ENCODE assay signal across 21 mouse cellular contexts in genomic region chr15:96720146-96720545, GRCm38 (mm10). TPM values are rescaled to one million over a fixed set of nuclear protein-coding genes. Genes with fewer than 3 reads are reported as not detected.
A peak's percentile ranks its signal among the peaks of the same experiment; 100 is the strongest.
DNase-seq lines count a peak whose midpoint lies in the region; ATAC-seq and TF ChIP-seq lines count a peak whose summit lies in the region.
"Had no signal": no experiment of that assay in that cellular context is flagged by ENCODE, and none has a peak within 500 bp of the region (broad histone marks: within the 10 kb centered on the region; RNA-seq: fewer than 3 reads in every experiment).

No protein-coding gene starts in this region.

- 87% methylated on average over 6 of the region's 6 CpGs for WGBS in intestine, embryonic 14.5 days
- WGBS in intestine, postnatal 0 days, result 90% methylated on average over 6 of the region's 6 CpGs

- H3K36me3 ChIP-seq in intestine, embryonic 14.5 days (ENCODE audit: control insufficient read depth, insufficient read depth, low read length), result no peaks in the 10 kb centered on the region
- H3K36me3 ChIP-seq in intestine, postnatal 0 days (ENCODE audit: control insufficient read depth, insufficient read depth), result no peaks in the 10 kb centered on the region
- H3K36me3 ChIP-seq: forebrain, embryonic 10.5 days; heart, embryonic 15.5 days; midbrain, embryonic 10.5 days had no signal

- intact Hi-C loops in gastrocnemius, postnatal 36 days (cut with DNase I), result no loop called here

- TF ChIP-seq CTCF in intestine, postnatal 0 days (IDR thresholded peaks at IDR 0.05; ENCODE audit: low read depth), result no peak

- no peak overlapping the region for H3K27ac ChIP-seq in intestine, embryonic 14.5 days (ENCODE audit: low read depth)
- no peak overlapping the region for H3K27ac ChIP-seq in intestine, postnatal 0 days (ENCODE audit: low read depth, low read length)
- H3K27ac ChIP-seq: forebrain, embryonic 10.5 days; heart, embryonic 15.5 days; left cerebral cortex, adult 2 months; midbrain, embryonic 10.5 days had no signal

- no peaks in the 10 kb centered on the region for H3K9me3 ChIP-seq in intestine, embryonic 14.5 days (ENCODE audit: control insufficient read depth, low read length)
- H3K9me3 ChIP-seq in intestine, postnatal 0 days (ENCODE audit: control insufficient read depth), result no peaks in the 10 kb centered on the region
- H3K9me3 ChIP-seq: forebrain, embryonic 10.5 days; heart, embryonic 15.5 days; midbrain, embryonic 10.5 days had no signal

- H3K4me1 ChIP-seq in intestine, embryonic 14.5 days (replicated peaks; ENCODE audit: control insufficient read depth, insufficient read depth, low read length), result no peaks in the 10 kb centered on the region
- no peaks in the 10 kb centered on the region; the same call in 1 of the 2 replicates for H3K4me1 ChIP-seq in intestine, postnatal 0 days (replicated peaks; ENCODE audit: control insufficient read depth, insufficient read depth, low read length)
- H3K4me1 ChIP-seq: forebrain, embryonic 10.5 days; midbrain, embryonic 10.5 days had no signal

- DNase-seq in intestine, embryonic 14.5 days (ENCODE audit: low spot score), result peak; percentile 47
- DNase-seq in thymus, postnatal 25 days, result peak; percentile 40
- no peak for DNase-seq in lung, postnatal 36 days
- no peak for DNase-seq in gastrocnemius, postnatal 36 days
- no peak for DNase-seq in cerebellum, adult 9-11 months
- DNase-seq: adrenal gland, postnatal 14 days; cerebellum, adult 11-12 months; cerebellum, postnatal 36 days; heart, postnatal 4 days; kidney, postnatal 36 days; left cerebral cortex, postnatal 4 days; lung, adult 18-20 months; lung, postnatal 14 days had no signal

- no peak overlapping the region for H3K4me2 ChIP-seq in intestine, embryonic 14.5 days (ENCODE audit: low read length)
- no peak overlapping the region for H3K4me2 ChIP-seq in intestine, postnatal 0 days (replicated peaks; ENCODE audit: low read depth)
- H3K4me2 ChIP-seq: heart, embryonic 15.5 days had no signal

- H3K27me3 ChIP-seq in intestine, embryonic 14.5 days (replicated peaks; ENCODE audit: control insufficient read depth, insufficient read depth, low read length), result no peaks in the 10 kb centered on the region
- H3K27me3 ChIP-seq in intestine, postnatal 0 days (replicated peaks; ENCODE audit: control insufficient read depth, insufficient read depth, low read length), result no peaks in the 10 kb centered on the region
- H3K27me3 ChIP-seq: heart, embryonic 15.5 days had no signal

- no peak overlapping the region for H3K9ac ChIP-seq in intestine, embryonic 14.5 days (ENCODE audit: low read length)
- H3K9ac ChIP-seq in intestine, postnatal 0 days (ENCODE audit: low read depth, low read length), result no peak overlapping the region
- H3K9ac ChIP-seq: heart, embryonic 15.5 days had no signal

- no peak for ATAC-seq in intestine, embryonic 14.5 days (replicated peaks; ENCODE audit: low FRiP score, low TSS enrichment, low read depth)
- ATAC-seq in intestine, postnatal 0 days, result no peak
- ATAC-seq in activated CD4-positive, CD25-positive, alpha-beta regulatory T cell, adult 4 months, result peak; percentile 90
- 0 out of 2 replicates have a peak, but pooled peaks have one; percentile 12 for ATAC-seq in megakaryocyte progenitor cell, adult 5-6 weeks (replicated peaks; ENCODE audit: poor library complexity)
- ATAC-seq: hindbrain, embryonic 16.5 days had no signal

- no peak overlapping the region for H3K4me3 ChIP-seq in intestine, embryonic 14.5 days (ENCODE audit: low read depth, low read length)
- no peak overlapping the region for H3K4me3 ChIP-seq in intestine, postnatal 0 days (ENCODE audit: low read depth, low read length)
- H3K4me3 ChIP-seq: forebrain, embryonic 10.5 days; heart, embryonic 15.5 days; left cerebral cortex, adult 2 months; midbrain, embryonic 10.5 days had no signal

RNA-seq across cellular contexts. Expression of gene Slc38a2, which starts 20.6 kb away (rescaled TPM):
- polyA plus RNA-seq in intestine, embryonic 14.5 days (2014; fragmentation: Nextera tagmentation; extraction: Ambion mirVana), result 129 and 141 TPM in 2 replicates
- polyA plus RNA-seq in intestine, postnatal 0 days (2015; fragmentation: Nextera tagmentation; extraction: Ambion mirVana), result 27.9 and 28.5 TPM in 2 replicates
- polyA plus RNA-seq in activated CD4-positive, CD25-positive, alpha-beta regulatory T cell, adult 4 months (2017; shearing (Covaris generic)), result 10 to 100 TPM; 36.1 to 47.0 TPM
- 149 and 157 TPM in 2 replicates for total RNA-seq in megakaryocyte progenitor cell, adult 5-6 weeks (2015)
- 70.7 and 73.4 TPM in 2 replicates for total RNA-seq in megakaryocyte progenitor cell, adult 5-6 weeks (2017)
- 100 to 1,000 TPM in 1 of 2 experiments, 10 to 100 TPM in 1; 59.7 to 150 TPM for total RNA-seq in gastrocnemius, postnatal 36 days (2021)

Comparison
In these comparisons a context has a peak if more than half of its experiments do, and no peak if none do; other contexts are left out.
1. ATAC-seq: peak in activated CD4-positive, CD25-positive, alpha-beta regulatory T cell, adult 4 months (single experiment) and megakaryocyte progenitor cell, adult 5-6 weeks (single experiment); none in intestine, embryonic 14.5 days (single experiment) and intestine, postnatal 0 days (single experiment).
2. DNase-seq: peak in intestine, embryonic 14.5 days (single experiment) and thymus, postnatal 25 days (single experiment); none in lung, postnatal 36 days (single experiment), gastrocnemius, postnatal 36 days (0 of 2) and cerebellum, adult 9-11 months (single experiment).